Mouse (Mus musculus) kidney, adult 2 months (tissue): ENCODE results near the gene Rgs14.

ENCODE experiments used
- CTCF ChIP-seq: fragments of 200-500 bp; conservative IDR thresholded peaks from 2 replicates; pipeline ENCODE4 v1.5.1; 2011; ENCODE audit warnings: low read depth, mild to moderate bottlenecking, control low read depth, low read length, moderate library complexity, mixed read lengths; ENCODE audit not compliant: insufficient read depth, insufficient read length
- POLR2A ChIP-seq: fragments of 200-500 bp; IDR thresholded peaks from one replicate; pipeline ENCODE4 v1.6.1; 2011; ENCODE audit warnings: low read depth, low read length, control low read depth

- TF ChIP-seq POLR2A (no peak), CTCF (no peak)
Observed at GRCm38 (mm10) chr13:55391626-55392029, 22.1 kb downstream of the Rgs14 start.
